Mouse (Mus musculus) embryonic facial prominence, embryonic 14.5 days (tissue): ENCODE measurements around the gene Ccl11. TPM values are rescaled to one million over a fixed set of nuclear protein-coding genes. Genes with fewer than 3 reads are reported as not detected.
A peak's percentile ranks its signal among the peaks of the same experiment; 100 is the strongest.

ENCODE experiments used
- ATAC-seq: fragments of 200-750 bp; cut with Nextera tagmentation; 2 replicates; pipeline ENCODE4 v1.8.0; 2017; ENCODE audit warnings: low read depth, moderate number of reproducible peaks, moderate TSS enrichment
- DNase-seq: peaks from one replicate; pipeline ENCODE4 v3.0.0-alpha.2; 2015; ENCODE audit warnings: low spot score
- H3K27ac ChIP-seq: fragments of 300-500 bp; sonication (generic); replicated peaks from 2 replicates; pipeline ENCODE4 v1.5.1; 2014; ENCODE audit warnings: low read depth, mild to moderate bottlenecking, low read length, moderate library complexity
- H3K27me3 ChIP-seq: fragments of 300-500 bp; sonication (generic); replicated peaks from 2 replicates; pipeline ENCODE4 v1.6.1; 2014; ENCODE audit warnings: low read length; ENCODE audit not compliant: control insufficient read depth, insufficient read depth
- H3K36me3 ChIP-seq: fragments of 300-500 bp; sonication (generic); 2 replicates; pipeline ENCODE4 v1.6.1; 2014; ENCODE audit warnings: low read length, mixed read lengths; ENCODE audit not compliant: control insufficient read depth, insufficient read depth
- H3K4me1 ChIP-seq: fragments of 300-500 bp; sonication (generic); 2 replicates; pipeline ENCODE4 v1.6.1; 2014; ENCODE audit warnings: antibody characterized with exemption, low read length; ENCODE audit not compliant: control insufficient read depth, insufficient read depth
- H3K4me2 ChIP-seq: fragments of 300-500 bp; sonication (generic); 2 replicates; pipeline ENCODE4 v1.6.1; 2014; ENCODE audit warnings: low read depth, mild to moderate bottlenecking, low read length, moderate library complexity, mixed read lengths
- H3K4me3 ChIP-seq: fragments of 300-500 bp; sonication (generic); 2 replicates; pipeline ENCODE4 v1.5.1; 2014; ENCODE audit warnings: low read depth, mild to moderate bottlenecking, low read length
- H3K9ac ChIP-seq: fragments of 300-500 bp; sonication (generic); 2 replicates; pipeline ENCODE4 v1.6.1; 2014; ENCODE audit warnings: low read depth, mild to moderate bottlenecking, low read length, moderate library complexity, mixed read lengths
- H3K9me3 ChIP-seq: fragments of 300-500 bp; sonication (generic); 2 replicates; pipeline ENCODE4 v1.6.1; 2016; ENCODE audit warnings: low read length; ENCODE audit not compliant: control insufficient read depth
- WGBS: fragments of 180-500 bp; shearing (Covaris S2); extraction: QIAGEN DNeasy Blood & Tissue Kit; methylation state at CpG from one replicate; pipeline ENCODE4 v1.1.7; 2014; 5-methylcytosine and 5-hydroxymethylcytosine counted together
- polyA plus RNA-seq: library from polyadenylated mRNA; unstranded; fragments of >200 nt; fragmentation: Nextera tagmentation; extraction: Ambion mirVana; gene quantifications from 2 replicates; pipeline ENCODE4 v1.2.1, GENCODE M21; 2014

Gene Ccl11
- polyA plus RNA-seq, 1 experiment from 2014 or later: 5.8 TPM

- WGBS: 67% methylated on average over 3 of the region's 3 CpGs
- ATAC-seq (no peak), DNase-seq (no peak)
Observed at GRCm38 (mm10) chr11:82071076-82071475, 13.5 kb downstream of the Ccl11 start.

GRCm38 (mm10) chr11:82072374-82072773 lies 14.8 kb downstream of the Ccl11 start:
- Histone ChIP-seq H3K9ac (no peak overlapping the region), H3K27me3 (peaks cover 3% of the 10 kb centered on the region; the same call in 1 of the 2 replicates), H3K27ac (no peak overlapping the region), H3K36me3 (no peaks in the 10 kb centered on the region), H3K4me3 (no peak overlapping the region), H3K9me3 (no peaks in the 10 kb centered on the region), H3K4me1 (no peaks in the 10 kb centered on the region), H3K4me2 (no peak overlapping the region)
- DNase-seq (no peak), ATAC-seq (no peak)
- WGBS: 83% methylated on average over 1 of the region's 1 CpGs

More at GRCm38 (mm10) chr11:82071076-82071475, 13.5 kb downstream of the Ccl11 start:
- peaks cover 3% of the 10 kb centered on the region; the same call in 1 of the 2 replicates for H3K27me3 ChIP-seq
- no peak overlapping the region for H3K27ac ChIP-seq
- H3K4me1 ChIP-seq: no peaks in the 10 kb centered on the region
- no peak overlapping the region for H3K9ac ChIP-seq
- H3K4me2 ChIP-seq: no peak overlapping the region
- H3K9me3 ChIP-seq: no peaks in the 10 kb centered on the region
- H3K4me3 ChIP-seq: no peak overlapping the region
- no peaks in the 10 kb centered on the region for H3K36me3 ChIP-seq

- ATAC-seq (no peak), DNase-seq (no peak)
- H3K4me3 ChIP-seq: no peak overlapping the region
- H3K9me3 ChIP-seq: no peaks in the 10 kb centered on the region
- no peak overlapping the region for H3K4me2 ChIP-seq
- no peaks in the 10 kb centered on the region for H3K36me3 ChIP-seq
- WGBS: 73% methylated on average over 3 of the region's 3 CpGs
- no peak overlapping the region for H3K27ac ChIP-seq
- peaks cover 3% of the 10 kb centered on the region; the same call in 1 of the 2 replicates for H3K27me3 ChIP-seq
- H3K9ac ChIP-seq: no peak overlapping the region
- 0 out of 2 replicates have a peak, but pooled peaks cover 2% of the 10 kb centered on the region for H3K4me1 ChIP-seq
Observed at GRCm38 (mm10) chr11:82072984-82073383, 15.4 kb downstream of the Ccl11 start.

GRCm38 (mm10) chr11:82073686-82074085 lies 16.1 kb downstream of the Ccl11 start:
- Histone ChIP-seq H3K4me3 (no peak overlapping the region), H3K4me1 (0 out of 2 replicates have a peak, but pooled peaks cover 2% of the 10 kb centered on the region), H3K27ac (no peak overlapping the region), H3K9ac (no peak overlapping the region), H3K36me3 (no peaks in the 10 kb centered on the region), H3K4me2 (no peak overlapping the region), H3K27me3 (no peaks in the 10 kb centered on the region; the same call in 1 of the 2 replicates), H3K9me3 (no peaks in the 10 kb centered on the region)
- ATAC-seq: no peak
- no peak for DNase-seq
- 82% methylated on average over 3 of the region's 3 CpGs for WGBS

- DNase-seq (no peak), ATAC-seq (no peak)
- no peaks in the 10 kb centered on the region for H3K36me3 ChIP-seq
- no peak overlapping the region for H3K4me2 ChIP-seq
- H3K27me3 ChIP-seq: no peaks in the 10 kb centered on the region; the same call in 1 of the 2 replicates
- H3K4me3 ChIP-seq: no peak overlapping the region
- 72% methylated on average over 3 of the region's 3 CpGs for WGBS
- H3K27ac ChIP-seq: no peak overlapping the region
- 0 out of 2 replicates have a peak, but pooled peaks cover 2% of the 10 kb centered on the region for H3K4me1 ChIP-seq
- no peaks in the 10 kb centered on the region for H3K9me3 ChIP-seq
- H3K9ac ChIP-seq: no peak overlapping the region
Observed at GRCm38 (mm10) chr11:82077031-82077430, 19.4 kb downstream of the Ccl11 start.

GRCm38 (mm10) chr11:82078136-82078730 lies 20.6 kb downstream of the Ccl11 start:
- Histone ChIP-seq H3K4me2 (no peak overlapping the region), H3K27me3 (no peaks in the 10 kb centered on the region), H3K4me3 (no peak overlapping the region), H3K36me3 (no peaks in the 10 kb centered on the region), H3K27ac (no peak overlapping the region), H3K4me1 (0 out of 2 replicates have a peak, but pooled peaks cover 2% of the 10 kb centered on the region), H3K9me3 (no peaks in the 10 kb centered on the region), H3K9ac (no peak overlapping the region)
- peak; percentile 89 for DNase-seq
- peak; percentile 70; the same call in 1 of the 2 replicates for ATAC-seq

- H3K27ac ChIP-seq: no peak overlapping the region
- no peaks in the 10 kb centered on the region for H3K27me3 ChIP-seq
- 0 out of 2 replicates have a peak, but pooled peaks cover 2% of the 10 kb centered on the region for H3K4me1 ChIP-seq
- 72% methylated on average over 3 of the region's 3 CpGs for WGBS
- no peak overlapping the region for H3K4me2 ChIP-seq
- no peak overlapping the region for H3K9ac ChIP-seq
- ATAC-seq (no peak), DNase-seq (no peak)
- no peaks in the 10 kb centered on the region for H3K9me3 ChIP-seq
- H3K4me3 ChIP-seq: no peak overlapping the region
- no peaks in the 10 kb centered on the region for H3K36me3 ChIP-seq
Observed at GRCm38 (mm10) chr11:82080865-82081264, 23.2 kb downstream of the Ccl11 start.

- no peak overlapping the region for H3K4me3 ChIP-seq
- no peaks in the 10 kb centered on the region for H3K9me3 ChIP-seq
- H3K9ac ChIP-seq: no peak overlapping the region
- no peaks in the 10 kb centered on the region for H3K4me1 ChIP-seq
- no peak overlapping the region for H3K27ac ChIP-seq
- 87% methylated on average over 3 of the region's 3 CpGs for WGBS
- no peak for ATAC-seq
- no peaks in the 10 kb centered on the region for H3K27me3 ChIP-seq
- no peak for DNase-seq
- no peak overlapping the region for H3K4me2 ChIP-seq
- no peaks in the 10 kb centered on the region for H3K36me3 ChIP-seq
Observed at GRCm38 (mm10) chr11:82084360-82084759, 26.7 kb downstream of the Ccl11 start.
